Mouse (Mus musculus): ENCODE results near the gene Trmt112.
A peak's percentile ranks its signal among the peaks of the same experiment; 100 is the strongest.
"Not testable (repeated sequence)": the region's sequence is repeated elsewhere in the genome, so short reads cannot be mapped to it uniquely, and the experiment has no call there.

Trmt112 gene

DNA sequence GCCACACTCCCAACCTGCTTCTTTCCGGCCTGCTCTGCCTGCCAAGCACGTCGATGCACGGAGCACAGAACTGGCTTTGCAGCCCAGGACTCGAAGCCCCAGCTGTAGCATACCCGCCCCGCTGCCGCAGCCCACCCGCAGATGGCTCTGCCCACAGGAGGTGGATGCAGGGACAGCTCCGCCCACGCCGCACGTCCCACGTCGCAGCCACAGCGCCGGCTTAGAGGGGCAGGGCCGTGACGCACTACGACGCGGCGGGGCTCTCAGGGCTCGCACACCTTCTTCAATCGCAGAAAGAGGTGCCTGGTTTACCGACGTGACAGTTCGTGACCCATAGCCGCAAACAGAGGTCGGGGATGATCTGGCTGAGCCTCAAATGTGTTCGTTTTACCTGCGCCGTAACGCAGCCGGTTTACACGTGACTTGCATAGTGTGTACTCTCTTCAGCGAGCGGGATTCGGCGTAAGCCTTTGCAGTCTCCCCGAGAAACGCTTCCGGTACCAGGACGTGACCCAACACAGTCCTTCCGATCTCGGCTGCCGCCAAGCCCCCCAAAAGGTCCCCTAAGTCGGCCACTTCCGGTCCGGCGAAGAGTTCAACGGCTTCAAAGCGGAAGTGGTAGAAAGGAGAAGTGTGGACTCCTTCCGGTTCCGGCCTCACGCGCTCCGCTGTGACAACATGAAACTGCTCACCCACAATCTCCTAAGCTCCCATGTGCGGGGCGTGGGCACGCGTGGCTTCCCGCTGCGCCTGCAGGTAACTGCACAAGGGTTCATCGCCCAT, at the start of gene Trmt112, which contains the start of gene Prdx5:
TSS of gene Trmt112 (plus strand) at position 192 of the 783 bp plus-strand sequence.
TSS of gene Prdx5 (minus strand) at position 600 of the 783 bp plus-strand sequence.
- DNase-seq (ENCODE audit: low read depth, low spot score): peak; percentile 80

DNA sequence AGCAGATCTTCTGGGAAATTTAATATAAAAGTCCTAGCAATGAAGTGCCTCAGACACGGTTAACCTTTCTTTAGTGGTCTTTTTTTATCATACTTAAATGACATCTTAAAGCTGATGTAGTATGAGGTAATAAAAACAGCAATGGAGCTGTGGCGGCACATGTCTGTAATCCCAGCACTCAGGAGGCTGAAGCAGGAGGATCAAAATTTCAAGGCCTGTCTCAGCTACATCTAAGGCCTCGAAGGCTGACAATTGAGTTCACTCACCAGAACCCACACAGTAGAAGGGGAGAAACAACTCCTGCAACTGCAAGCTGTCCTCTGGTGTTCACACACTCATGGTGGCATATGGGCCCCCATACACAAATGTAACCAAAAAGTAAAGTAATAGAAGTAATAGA, 49.5 kb upstream of the Trmt112 start:
- no peak for DNase-seq (ENCODE audit: low read depth, low spot score)

DNA sequence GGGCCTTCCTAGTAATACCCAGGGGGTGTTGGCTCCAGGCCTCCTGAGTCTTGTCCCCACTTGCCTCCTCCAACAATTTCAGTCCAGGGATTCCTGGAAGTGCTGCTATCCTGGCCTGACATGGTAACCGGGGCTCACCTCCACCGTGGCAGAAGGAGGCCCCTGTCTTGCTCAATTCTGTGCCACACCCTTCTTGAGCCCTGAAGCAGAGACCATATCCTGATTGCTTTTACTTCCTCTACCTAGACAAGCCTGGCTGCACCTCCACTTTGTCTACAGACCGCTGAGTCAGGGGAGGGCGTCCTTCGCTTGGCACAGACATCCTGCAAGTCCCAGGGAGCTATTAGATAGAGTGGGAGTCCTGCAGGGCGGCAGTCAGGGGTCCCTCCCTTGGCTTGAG, 48.8 kb upstream of the Trmt112 start:
- DNase-seq (ENCODE audit: low read depth, low spot score): no peak

DNA sequence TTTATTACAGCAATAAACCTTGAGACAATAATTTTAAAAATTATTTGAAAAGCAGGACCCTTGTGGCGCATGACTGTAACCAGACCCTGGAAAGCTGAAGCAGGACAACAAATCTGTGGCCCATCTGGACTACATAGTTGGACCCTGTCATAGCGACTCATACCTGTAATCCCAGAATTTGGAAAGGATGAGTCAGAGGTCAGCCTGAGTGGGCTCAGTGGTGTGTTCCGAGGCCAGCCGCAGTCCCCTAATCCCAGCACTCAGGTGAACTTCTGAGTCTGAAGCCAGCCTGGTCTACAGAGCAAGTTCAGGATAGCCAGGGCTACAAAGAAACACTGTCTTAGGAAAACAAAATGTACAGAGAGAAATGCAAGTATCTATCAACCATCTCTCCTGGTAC, 48.0 kb upstream of the Trmt112 start:
- no peak for DNase-seq (ENCODE audit: low read depth, low spot score)

DNA sequence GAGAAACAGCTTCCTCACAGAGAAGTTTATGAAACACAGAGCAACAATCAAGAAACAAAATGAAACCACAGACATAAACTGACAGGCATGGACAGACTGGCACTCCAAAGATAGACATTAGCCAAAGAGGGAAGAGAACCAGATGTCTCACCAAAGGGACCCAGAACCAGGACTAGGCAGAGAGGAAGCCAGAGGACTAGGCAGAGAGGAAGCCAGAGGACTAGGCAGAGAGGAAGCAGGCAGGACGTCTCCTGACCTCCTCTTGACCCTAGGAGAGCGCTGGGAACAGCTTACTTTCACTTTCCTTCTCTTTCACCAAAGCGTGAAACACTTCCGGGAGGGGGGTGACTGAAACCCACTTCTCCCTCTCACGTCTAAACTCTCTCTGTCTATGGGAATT, 40.1 kb upstream of the Trmt112 start:
- DNase-seq (ENCODE audit: low read depth, low spot score): no peak

DNA sequence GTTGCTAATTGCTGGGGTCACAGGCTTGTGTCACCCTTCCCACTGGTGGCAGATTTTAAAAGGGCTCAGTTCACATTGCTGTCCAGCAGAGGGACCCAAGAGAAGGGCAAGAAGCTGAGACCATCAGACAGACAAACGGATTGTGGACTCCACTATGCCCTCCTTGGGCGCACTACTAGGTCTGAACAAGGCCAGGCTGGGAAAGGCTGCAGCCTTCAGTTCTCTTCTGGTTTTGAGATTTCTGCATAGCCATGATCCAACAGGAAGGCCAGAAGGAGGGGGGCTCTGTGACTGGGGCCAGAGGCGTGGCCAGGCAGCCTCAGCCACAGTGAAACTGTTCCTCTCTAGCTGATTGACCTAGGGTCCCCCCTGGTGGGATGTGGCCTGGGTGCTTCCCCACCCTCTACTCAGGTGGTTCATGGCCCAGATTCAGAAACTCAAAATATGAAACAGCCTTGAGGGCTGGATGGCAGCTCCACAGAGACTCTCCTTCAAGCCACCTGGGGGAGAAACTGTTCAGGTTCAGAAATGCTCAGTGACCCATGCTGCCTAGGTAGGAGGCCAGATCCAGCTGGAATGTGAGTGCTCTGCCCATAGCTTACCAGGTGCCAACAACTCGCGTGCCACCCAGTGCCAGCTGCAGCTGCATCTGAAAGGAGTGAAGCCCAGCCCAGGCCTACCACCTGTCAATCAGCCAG, 37.8 kb upstream of the Trmt112 start:
- DNase-seq (ENCODE audit: low read depth, low spot score): no peak

DNA sequence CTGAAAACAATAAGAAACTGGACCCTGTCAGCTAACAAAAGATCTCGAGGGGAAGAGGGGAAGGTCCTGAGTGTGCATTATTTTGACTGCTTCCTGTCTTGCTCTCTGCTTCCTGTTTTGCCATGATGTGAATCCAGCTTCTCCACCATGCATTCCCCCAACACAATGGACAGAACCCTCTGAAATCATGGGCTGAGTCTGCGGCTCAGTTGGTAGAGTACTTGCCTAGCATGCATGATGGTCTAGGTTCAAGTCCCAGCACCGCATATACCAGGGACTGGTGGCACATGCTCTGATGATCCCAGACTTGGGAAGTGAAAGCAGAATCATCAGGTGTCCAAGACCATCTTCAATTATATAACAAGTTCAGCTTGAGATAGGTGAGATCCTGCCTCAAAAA, 36.8 kb upstream of the Trmt112 start:
- DNase-seq (ENCODE audit: low read depth, low spot score): no peak

DNA sequence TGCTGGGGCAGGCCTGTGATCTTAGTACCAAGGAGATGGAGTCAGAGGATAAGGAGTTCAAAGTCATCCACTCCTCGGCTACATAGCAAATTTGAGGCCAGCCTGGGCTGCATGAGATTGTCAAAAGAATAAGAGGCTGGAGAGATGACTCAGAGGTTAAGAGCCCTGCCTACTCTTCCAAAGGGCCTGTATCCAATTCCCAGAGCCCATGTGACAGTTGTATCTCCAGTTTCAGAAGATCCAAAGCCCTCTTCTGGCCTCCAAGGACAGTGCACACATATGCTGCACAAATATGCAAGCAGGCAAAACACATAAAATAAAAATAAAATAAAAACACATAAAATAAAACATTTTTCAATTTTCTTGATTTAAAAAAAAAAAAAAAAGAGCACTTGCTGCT, 35.2 kb upstream of the Trmt112 start:
- DNase-seq (ENCODE audit: low read depth, low spot score): no peak

DNA sequence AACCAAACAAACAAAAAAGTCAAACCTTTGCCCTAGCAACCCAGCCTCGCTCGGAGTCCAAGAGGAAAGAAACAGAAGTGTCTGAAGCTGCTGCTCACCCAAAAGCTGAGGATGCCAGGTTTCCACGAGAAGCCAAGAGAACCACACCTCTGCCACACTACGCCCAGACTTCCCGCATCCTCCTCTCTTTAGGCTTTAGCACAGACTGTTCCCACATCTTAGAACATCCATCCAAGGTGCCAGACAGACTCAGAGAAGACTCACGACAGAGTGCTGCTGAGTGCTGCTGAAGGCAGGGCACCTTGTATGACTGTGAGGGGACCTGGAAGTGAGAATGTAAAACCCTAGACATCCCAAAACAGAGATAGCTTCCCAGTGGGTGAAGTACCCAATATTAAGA, 33.7 kb upstream of the Trmt112 start:
- no peak for DNase-seq (ENCODE audit: low read depth, low spot score)

DNA sequence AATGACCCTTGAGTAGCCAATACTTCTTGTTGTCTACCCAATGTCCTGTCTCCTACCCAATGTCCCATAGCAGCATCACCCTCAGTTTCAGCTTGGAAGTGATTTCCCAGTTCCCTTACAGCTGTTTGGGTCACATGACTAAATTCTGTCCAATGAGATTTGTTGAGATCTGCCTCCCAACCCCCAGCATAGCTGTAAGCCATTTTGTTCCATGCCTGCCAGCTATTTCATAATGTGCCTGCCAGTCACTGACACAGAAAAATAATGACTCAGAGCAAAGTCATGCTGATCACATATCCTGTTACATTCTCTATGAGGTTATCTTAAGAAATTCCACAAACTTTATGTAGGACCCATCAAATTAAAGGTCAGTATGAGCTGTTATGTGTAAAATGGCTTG, 32.7 kb upstream of the Trmt112 start:
- DNase-seq (ENCODE audit: low read depth, low spot score): no peak

DNA sequence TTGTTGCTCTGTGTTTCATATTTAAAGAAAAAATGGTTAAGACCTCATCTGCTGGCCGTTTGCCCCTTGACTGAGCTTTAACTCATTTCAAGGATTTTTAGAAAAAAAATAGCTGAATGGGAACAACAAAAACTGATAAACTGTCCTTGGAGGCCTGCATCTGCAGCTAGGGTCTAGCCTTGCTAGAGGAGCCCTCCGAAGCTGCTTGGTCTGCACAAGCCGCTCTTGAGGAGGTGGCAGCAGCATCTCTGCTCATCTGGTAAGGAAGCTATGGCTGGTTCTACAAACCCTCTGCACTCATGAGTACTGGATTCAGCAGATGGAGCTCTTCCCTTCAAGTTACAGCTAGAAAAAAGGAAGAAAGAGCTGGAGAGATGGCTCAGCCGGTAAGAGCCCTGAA, 31.5 kb upstream of the Trmt112 start:
- no peak for DNase-seq (ENCODE audit: low read depth, low spot score)

DNA sequence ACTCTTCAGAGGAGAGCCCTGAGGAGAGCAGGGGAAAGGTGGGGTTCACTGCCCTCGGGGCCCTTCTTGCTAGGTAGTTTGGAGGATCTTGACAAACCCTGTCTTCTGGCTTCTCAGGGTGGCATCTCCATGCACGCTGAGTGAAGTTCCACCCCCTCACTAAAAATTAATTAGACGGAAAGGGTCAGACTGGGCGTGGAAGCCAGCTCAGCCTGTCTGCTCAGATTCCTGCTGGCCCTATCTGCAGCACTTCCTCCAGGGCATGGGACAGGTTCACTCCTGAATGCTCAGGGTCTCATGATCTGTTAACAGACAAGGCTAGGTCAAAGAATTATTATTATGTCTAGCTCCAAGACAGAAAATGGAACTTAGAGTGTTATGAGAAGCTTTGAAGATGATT, 17.0 kb upstream of the Trmt112 start:
- DNase-seq (ENCODE audit: low read depth, low spot score): no peak

DNA sequence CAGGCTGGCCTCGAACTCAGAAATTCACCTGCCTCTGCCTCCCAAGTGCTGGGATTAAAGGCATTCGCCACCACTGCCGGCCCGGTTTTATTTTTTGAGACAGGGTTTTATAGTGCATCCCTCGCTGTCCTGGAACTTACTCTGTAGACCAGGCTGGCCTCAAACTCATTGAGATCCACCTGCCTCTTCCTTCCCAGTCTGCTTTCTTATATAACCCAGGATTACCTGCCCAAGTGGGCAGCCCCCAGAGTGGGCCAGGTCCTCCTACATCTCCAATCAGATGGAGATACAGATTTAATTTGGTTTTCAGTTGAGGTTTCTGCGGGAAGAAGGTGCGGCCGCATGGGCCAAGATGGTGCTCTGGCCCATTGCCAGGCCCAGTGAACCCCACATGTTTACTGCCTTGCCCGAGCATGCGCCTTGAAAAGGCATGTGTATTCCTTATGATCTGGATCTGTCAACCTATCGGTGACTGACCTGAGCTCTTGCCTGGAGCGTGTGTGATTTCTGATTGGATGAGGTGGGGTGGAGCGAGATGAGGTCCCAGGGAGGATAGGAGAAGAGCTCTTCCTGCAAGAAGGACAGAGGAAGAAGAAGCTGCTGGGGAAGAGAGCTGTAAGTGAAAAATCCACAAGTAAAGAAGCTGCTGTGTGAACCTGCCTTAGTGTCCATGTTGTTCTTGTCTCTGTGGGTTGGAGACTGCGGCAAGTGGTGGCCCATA, 15.6 kb upstream of the Trmt112 start:
- no peak for DNase-seq (ENCODE audit: low read depth, low spot score)

DNA sequence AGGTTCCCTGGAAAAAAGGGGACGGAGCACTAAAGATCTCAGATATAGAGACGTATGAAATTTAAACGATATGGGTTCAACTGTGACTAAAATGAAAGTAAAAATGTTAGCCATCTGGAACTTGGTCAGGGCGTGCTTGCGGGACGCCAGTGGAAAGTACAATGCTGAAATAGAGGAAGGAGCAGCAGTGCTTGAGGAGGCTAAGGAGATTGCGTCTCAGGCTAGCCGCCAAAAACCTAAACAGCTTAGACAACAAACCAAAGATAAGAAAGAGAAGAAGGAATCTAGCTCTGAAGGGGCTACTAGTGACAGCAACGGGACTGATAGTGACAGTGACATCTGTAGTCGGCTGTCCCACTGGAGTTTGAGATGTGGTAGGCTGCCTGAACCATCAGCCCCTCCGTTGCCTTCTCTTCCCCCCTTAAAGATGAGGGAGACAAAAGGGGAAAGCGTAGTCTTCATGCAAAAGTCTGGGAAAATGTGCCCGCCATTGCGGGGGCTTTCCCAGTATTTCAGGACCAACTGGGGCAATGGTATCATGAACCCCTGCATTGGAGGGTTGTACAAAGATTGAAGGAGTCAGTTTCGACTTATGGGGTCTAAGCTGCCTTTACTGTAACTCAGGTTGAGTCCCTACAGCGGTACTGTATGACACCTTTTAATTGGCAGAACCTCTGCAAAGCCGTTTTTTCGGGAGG, 13.7 kb upstream of the Trmt112 start:
- not testable (repeated sequence) for DNase-seq (ENCODE audit: low read depth, low spot score)

DNA sequence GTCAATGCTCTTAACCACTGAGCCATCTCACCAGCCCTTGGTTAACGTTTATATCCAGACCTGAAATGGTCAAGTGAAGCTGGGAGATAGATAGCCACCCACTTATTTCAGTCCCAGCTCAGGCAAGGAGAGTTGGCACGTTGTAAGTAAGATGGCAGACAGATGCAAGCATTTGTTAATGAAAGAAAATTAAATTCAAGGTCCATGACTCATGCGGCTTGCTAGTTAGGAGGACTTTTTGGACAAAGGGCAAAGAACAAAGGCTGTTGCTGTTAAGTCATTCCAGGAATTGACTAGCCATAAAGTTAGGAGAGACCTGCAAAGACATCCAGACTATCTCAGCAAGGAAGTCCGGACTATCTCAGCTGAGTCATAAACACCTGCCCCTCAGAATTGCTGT, 9.9 kb upstream of the Trmt112 start:
- DNase-seq (ENCODE audit: low read depth, low spot score): no peak

DNA sequence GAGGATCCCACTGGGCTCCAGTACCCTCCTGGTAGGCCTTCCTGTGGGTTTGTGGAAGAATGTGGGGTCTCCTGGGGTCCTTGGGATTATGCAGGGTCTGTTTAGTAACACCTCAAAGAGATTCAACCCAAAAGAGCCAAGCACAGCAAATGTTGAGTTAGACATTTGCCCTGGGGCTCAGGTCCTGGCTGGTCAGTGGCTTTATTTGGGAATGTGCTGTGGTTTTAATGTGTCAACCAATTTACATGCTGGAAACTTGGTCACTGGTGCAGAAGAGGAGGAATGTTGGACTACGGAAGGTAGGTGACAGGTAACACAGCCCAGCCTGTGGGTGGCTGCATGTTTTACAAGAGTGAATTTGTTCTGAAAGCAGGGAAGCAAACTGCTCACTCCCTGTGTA, 6.5 kb upstream of the Trmt112 start:
- no peak for DNase-seq (ENCODE audit: low read depth, low spot score)

DNA sequence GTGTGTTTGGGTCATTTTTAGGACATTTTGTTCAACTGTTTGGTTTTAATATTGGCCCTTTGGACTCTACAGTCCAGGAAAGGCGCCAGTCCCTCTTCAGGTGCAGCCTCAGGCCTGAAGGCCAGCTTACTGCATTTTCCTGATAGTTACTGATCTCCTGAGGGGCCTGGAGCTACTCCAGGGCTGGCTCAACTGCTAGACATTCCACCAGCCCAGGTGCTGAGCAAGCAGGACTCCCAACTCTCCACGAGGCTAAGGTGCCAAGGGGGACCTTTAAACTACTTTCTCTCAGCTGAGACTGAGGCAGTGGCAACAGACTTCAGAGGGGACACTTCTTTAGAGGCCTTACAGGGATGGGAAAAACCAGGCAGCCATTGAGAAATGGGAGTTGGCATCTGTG, 4.7 kb upstream of the Trmt112 start:
- no peak for DNase-seq (ENCODE audit: low read depth, low spot score)

DNA sequence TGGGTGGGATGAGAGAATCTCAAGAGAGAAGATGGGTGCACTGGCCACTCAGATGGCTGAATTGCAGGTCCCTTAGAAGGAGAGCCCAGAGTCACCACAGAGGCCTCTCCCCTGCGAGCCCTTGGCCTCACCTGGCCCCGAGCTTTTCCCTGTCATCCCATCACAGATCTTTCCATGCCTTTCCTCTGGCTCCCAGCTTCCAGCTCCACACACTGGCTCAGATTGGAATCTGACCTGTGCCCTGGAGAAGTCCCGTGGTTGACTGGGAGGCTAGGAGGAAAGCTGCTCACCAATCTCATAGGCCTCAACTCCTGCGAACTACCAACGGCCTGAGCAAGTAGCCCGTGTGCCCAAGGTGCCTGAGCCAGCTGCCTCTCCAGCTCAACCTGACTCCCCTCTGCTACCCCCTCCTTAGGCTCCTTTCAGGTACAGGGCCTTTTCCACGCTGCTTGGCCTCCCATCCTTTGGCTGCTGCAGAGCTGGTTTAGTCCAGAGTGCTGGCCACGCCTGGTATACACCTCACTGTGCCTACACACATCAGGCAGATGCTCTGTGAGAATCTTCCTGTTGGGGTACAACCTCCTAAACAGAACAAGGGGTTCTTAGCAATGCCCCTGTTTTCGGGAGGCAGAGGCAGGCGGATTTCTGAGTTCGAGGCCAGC, 3.9 kb upstream of the Trmt112 start:
- DNase-seq (ENCODE audit: low read depth, low spot score): no peak

DNA sequence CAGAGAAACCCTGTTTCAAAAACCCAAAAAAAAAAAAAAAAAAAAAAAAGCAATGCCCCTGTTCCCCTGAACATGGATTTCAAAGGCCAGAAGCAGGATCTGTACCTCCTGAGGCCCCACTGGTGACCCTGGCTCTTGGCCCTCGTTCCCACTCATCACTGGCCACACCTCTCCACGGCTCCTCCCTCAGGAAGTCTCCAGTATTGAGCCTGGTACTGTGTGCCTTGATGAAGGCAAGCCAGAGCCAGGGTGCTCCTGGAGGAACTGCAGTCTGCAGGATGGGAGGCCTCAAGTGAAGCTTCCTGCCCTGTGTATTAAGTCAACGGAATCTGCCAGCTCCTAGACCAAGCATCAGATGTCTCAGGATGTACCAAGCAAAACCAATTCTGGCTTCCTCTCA, 3.3 kb upstream of the Trmt112 start:
- no peak for DNase-seq (ENCODE audit: low read depth, low spot score)

DNA sequence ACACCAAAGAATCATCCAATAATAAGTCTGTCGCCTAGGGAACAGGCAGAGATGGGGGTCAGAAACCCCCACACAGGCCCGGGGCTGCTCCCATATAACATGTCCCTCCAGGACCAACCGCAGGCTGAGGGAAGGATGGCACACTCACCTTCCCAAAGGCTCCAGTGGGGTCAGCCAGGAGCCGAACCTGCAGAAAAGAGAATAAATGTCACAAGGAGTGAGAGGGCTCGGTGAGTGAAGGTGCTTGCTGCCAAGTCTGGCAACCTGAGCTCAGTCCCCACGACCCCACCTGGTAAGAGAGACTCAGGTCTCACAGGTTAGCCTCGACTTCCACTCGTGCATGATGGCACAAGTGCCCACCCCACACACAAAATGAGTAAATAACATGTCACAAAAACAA, 2.4 kb upstream of the Trmt112 start:
- DNase-seq (ENCODE audit: low read depth, low spot score): no peak

DNA sequence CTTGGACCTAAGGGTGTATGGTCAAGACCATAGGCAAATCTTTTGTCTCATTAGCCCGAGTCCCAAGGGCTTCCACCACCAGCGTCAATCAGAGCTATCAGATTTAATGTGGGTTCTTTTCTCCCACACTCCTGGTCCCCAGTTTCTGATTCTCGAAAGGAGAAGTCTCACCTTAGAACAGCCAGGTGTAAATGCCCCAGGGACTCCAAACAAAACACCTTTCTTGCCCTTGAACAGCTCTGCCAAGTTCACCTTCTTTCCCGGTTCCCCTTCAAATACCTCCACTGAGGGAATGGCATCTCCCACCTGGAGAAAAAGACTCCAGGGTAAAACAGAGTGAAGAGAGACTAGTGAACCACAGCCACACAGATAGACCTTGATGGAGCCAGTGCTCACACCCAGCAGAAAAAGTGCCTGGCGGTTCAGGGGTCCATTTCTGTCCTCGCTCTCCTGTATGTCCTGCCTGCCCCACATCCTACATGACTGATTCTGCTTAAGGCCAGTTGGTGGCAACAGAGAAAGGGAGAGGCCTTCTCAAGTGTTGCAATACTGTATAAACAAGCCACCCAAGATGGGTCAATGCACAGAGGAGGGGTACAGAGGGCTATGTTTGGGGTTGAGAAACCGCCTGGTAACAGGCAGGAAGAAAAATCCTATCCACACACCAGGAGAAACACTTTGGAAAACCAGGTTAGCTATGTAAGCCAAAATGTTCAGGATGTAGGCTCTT, 1.5 kb upstream of the Trmt112 start:
- DNase-seq (ENCODE audit: low read depth, low spot score): no peak

Measured in retina, adult 2 months (tissue).